Mouse (Mus musculus): Measurements from ENCODE around the gene Tmem101.

- no peak for TF ChIP-seq CTCF (IDR thresholded peaks at IDR 0.05; ENCODE audit: extremely low read depth, insufficient read depth, insufficient read length, insufficient replicate concordance)
- no peak for TF ChIP-seq POLR2A (IDR thresholded peaks at IDR 0.05; ENCODE audit: low read depth, low read length)
These were observed 37.6 kb upstream of the Tmem101 start for GRCm38 (mm10) chr11:102193657-102194440.

Data from spleen, adult 2 months (tissue).